Mouse (Mus musculus): ENCODE measurements around the gene Hsd17b1.

The Hsd17b1 gene

DNA sequence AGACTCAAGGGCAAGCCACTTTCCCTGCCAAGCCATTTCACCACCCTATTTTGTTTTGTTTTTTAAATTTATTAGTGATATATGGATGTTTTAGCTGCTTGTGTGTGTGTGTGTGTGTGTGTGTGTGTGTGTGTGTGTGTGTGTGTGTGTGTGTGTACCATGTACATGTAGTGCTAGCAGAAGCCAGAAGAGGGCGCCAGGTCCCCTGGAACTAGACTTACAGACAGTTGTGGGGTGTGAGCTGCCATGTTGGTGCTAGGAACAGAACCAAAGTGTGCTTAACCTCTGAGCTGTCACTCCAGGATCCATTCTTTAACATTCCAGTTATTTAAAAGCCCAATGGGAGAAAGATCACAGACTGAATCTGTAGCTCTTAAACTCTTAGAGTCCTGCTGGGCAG is 48.9 kb downstream of the Hsd17b1 start:
- no peak for DNase-seq (ENCODE audit: low spot score in 2 of 2)

DNA sequence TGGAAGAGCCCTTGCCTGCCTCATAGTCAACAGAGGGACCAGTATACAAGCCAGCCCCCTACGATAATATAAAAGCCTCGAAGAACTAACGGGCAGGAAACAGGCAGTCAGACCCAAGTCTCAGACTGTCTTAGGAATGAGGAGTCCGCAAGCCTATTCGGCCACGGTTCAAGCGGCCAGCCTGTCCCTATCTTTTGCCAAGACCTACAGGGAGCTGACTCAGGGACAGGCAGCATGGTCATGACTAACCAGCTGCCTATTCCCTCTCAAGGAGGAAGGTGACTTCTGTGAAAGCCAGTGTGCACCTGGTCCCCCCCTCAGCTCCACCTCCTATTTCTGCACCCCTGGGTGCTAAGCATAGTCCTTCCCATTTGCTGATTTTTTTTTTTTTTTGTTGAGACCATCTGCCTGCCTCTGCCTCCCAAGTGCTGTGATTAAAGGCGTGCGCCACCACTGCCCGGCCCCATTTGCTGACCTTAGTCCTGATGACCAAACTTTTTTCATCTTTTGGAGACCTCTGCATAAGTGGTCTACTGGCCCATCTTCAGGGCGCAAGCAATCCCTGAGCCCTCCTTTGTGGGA is 50.9 kb downstream of the Hsd17b1 start:
- DNase-seq (ENCODE audit: low spot score in 2 of 2), result no peak
